ENCODE assay signal across 7 mouse cellular contexts in the genomic region with DNA sequence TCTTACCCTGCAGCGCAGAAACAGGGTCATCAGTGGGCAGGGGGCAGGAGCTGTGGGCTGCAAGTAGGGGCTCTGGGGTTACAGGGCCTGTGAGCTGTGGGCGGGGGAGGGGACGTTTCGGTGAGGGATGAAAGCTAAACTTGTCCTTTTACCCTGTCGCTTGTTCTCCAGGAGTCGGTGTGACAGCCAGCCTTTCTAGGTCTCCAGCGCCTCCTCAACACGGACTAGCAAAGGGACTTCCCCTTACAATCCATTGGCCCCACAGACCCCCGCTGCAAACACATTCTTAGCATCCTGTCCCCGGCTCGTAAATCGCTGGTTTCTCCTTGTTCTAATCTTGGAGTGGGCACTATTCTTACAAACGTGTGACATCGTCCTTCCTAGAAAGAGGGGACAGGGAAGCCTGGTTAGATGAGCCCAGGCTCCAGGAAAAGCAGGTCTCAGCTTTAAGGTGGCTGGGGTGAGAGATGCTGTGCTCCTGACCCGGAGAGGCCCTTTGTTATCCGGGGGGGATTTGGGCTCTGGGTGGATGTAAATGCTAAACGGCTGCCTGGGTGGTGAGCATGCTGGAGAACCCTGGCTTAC. TPM values are rescaled to one million over a fixed set of nuclear protein-coding genes. Genes with fewer than 3 reads are reported as not detected.
DNase-seq lines count a peak whose midpoint lies in the region; ATAC-seq and TF ChIP-seq lines count a peak whose summit lies in the region.

No protein-coding gene starts in this region.

- no peaks in the 10 kb centered on the region for H3K36me3 ChIP-seq in forebrain, postnatal 0 days (ENCODE audit: insufficient read depth)
- no peaks in the 10 kb centered on the region for H3K36me3 ChIP-seq in kidney, postnatal 0 days (ENCODE audit: insufficient read depth, low read length)
- no peaks in the 10 kb centered on the region for H3K36me3 ChIP-seq in midbrain, embryonic 14.5 days (ENCODE audit: control insufficient read depth, insufficient read depth, low read length)

- TF ChIP-seq CTCF in forebrain, postnatal 0 days (IDR thresholded peaks at IDR 0.05; ENCODE audit: low read depth), result no peak
- no peak for TF ChIP-seq CTCF in kidney, postnatal 0 days (IDR thresholded peaks at IDR 0.05; ENCODE audit: low read depth)

- peak overlapping the region; percentile 41 for H3K4me2 ChIP-seq in forebrain, postnatal 0 days (ENCODE audit: low read depth)
- H3K4me2 ChIP-seq in kidney, postnatal 0 days (ENCODE audit: low read length), result peak overlapping the region; percentile 41
- H3K4me2 ChIP-seq in midbrain, embryonic 14.5 days (ENCODE audit: low read length), result peak overlapping the region; percentile 34

- DNase-seq in ovary, postnatal 36 days (ENCODE audit: low spot score), result peak; percentile 36
- DNase-seq in ovary, adult 18-20 months (ENCODE audit: low spot score), result no peak
- peak; percentile 65 to 71 for DNase-seq in cerebellum, postnatal 25 days
- DNase-seq in forebrain, postnatal 0 days, result peak; percentile 26
- peak; percentile 79 for DNase-seq in kidney, postnatal 0 days (ENCODE audit: low spot score)
- DNase-seq in midbrain, embryonic 14.5 days, result peak; percentile 35
- DNase-seq in natural killer cell, adult 2 months (ENCODE audit: low spot score in 2 of 2), result no peak

- H3K9me3 ChIP-seq in forebrain, postnatal 0 days (ENCODE audit: low read length), result no peaks in the 10 kb centered on the region
- no peaks in the 10 kb centered on the region for H3K9me3 ChIP-seq in kidney, postnatal 0 days (replicated peaks; ENCODE audit: low read length)
- H3K9me3 ChIP-seq in midbrain, embryonic 14.5 days (ENCODE audit: control insufficient read depth, low read length), result no peaks in the 10 kb centered on the region

- peaks cover 31% of the 10 kb centered on the region for H3K4me1 ChIP-seq in forebrain, postnatal 0 days (ENCODE audit: insufficient read depth)
- H3K4me1 ChIP-seq in kidney, postnatal 0 days (replicated peaks; ENCODE audit: insufficient read depth, low read length), result peaks cover 62% of the 10 kb centered on the region
- peaks cover 42% of the 10 kb centered on the region for H3K4me1 ChIP-seq in midbrain, embryonic 14.5 days (ENCODE audit: control insufficient read depth, insufficient read depth, low read length)

- no peaks in the 10 kb centered on the region for H3K27me3 ChIP-seq in forebrain, postnatal 0 days (ENCODE audit: insufficient read depth, low read length)
- H3K27me3 ChIP-seq in kidney, postnatal 0 days (ENCODE audit: insufficient read depth, low read length), result no peaks in the 10 kb centered on the region
- H3K27me3 ChIP-seq in midbrain, embryonic 14.5 days (ENCODE audit: control insufficient read depth, insufficient read depth, low read length), result no peaks in the 10 kb centered on the region

- H3K4me3 ChIP-seq in forebrain, postnatal 0 days (ENCODE audit: low read depth, low read length), result no peak overlapping the region
- 0 out of 2 replicates have a peak overlapping the region, but pooled peaks have one; percentile 4 for H3K4me3 ChIP-seq in kidney, postnatal 0 days (replicated peaks; ENCODE audit: low read depth, low read length)
- H3K4me3 ChIP-seq in midbrain, embryonic 14.5 days (replicated peaks; ENCODE audit: low read depth, low read length), result no peak overlapping the region

- 7% methylated on average over 17 of the region's 17 CpGs for WGBS in forebrain, postnatal 0 days
- WGBS in kidney, postnatal 0 days, result 8% methylated on average over 17 of the region's 17 CpGs
- 1% methylated on average over 17 of the region's 17 CpGs for WGBS in midbrain, embryonic 14.5 days

- peak overlapping the region; percentile 41 for H3K9ac ChIP-seq in forebrain, postnatal 0 days
- peak overlapping the region; percentile 31; the same call in 1 of the 2 replicates for H3K9ac ChIP-seq in kidney, postnatal 0 days (ENCODE audit: low read depth, low read length)
- no peak overlapping the region for H3K9ac ChIP-seq in midbrain, embryonic 14.5 days (replicated peaks; ENCODE audit: low read length)

- peak overlapping the region; percentile 87 for H3K27ac ChIP-seq in forebrain, postnatal 0 days (ENCODE audit: low read depth, low read length)
- peak overlapping the region; percentile 99 for H3K27ac ChIP-seq in kidney, postnatal 0 days
- peak overlapping the region; percentile 65 for H3K27ac ChIP-seq in midbrain, embryonic 14.5 days (replicated peaks; ENCODE audit: low read depth, low read length)

- no peak for ATAC-seq in forebrain, postnatal 0 days
- ATAC-seq in kidney, postnatal 0 days (replicated peaks; ENCODE audit: low FRiP score, low read depth), result no peak; the same call in 1 of the 2 replicates
- ATAC-seq in midbrain, embryonic 14.5 days (ENCODE audit: low FRiP score, low TSS enrichment), result no peak

RNA-seq across cellular contexts. Expression of a gene that starts 7.6 kb away (rescaled TPM):
- total RNA-seq in forebrain, postnatal 0 days (2014; rRNA removed), result 4.5 and 6.7 TPM in 2 replicates
- 10.8 and 11.4 TPM in 2 replicates for polyA plus RNA-seq in forebrain, postnatal 0 days (2015; fragmentation: Nextera tagmentation; extraction: Ambion mirVana)
- polyA plus RNA-seq in kidney, postnatal 0 days (2015; fragmentation: Nextera tagmentation; extraction: Ambion mirVana), result 3.1 and 3.5 TPM in 2 replicates
- 3.0 TPM in 2 replicates for polyA plus RNA-seq in midbrain, embryonic 14.5 days (2014; fragmentation: Nextera tagmentation; extraction: Ambion mirVana)

RNA-seq across cellular contexts. Expression of a gene that starts 12.6 kb away (rescaled TPM):
- 87.2 and 94.6 TPM in 2 replicates for total RNA-seq in forebrain, postnatal 0 days (2014; rRNA removed)
- 16.3 and 24.1 TPM in 2 replicates for polyA plus RNA-seq in forebrain, postnatal 0 days (2015; fragmentation: Nextera tagmentation; extraction: Ambion mirVana)
- 17.8 and 19.3 TPM in 2 replicates for polyA plus RNA-seq in kidney, postnatal 0 days (2015; fragmentation: Nextera tagmentation; extraction: Ambion mirVana)
- polyA plus RNA-seq in midbrain, embryonic 14.5 days (2014; fragmentation: Nextera tagmentation; extraction: Ambion mirVana), result 25.0 and 35.9 TPM in 2 replicates

RNA-seq across cellular contexts. Expression of a gene that starts 22.0 kb away (rescaled TPM):
- 22.5 and 27.2 TPM in 2 replicates for total RNA-seq in forebrain, postnatal 0 days (2014; rRNA removed)
- 29.5 and 37.4 TPM in 2 replicates for polyA plus RNA-seq in forebrain, postnatal 0 days (2015; fragmentation: Nextera tagmentation; extraction: Ambion mirVana)
- polyA plus RNA-seq in kidney, postnatal 0 days (2015; fragmentation: Nextera tagmentation; extraction: Ambion mirVana), result 24.6 and 25.7 TPM in 2 replicates
- 46.6 and 57.3 TPM in 2 replicates for polyA plus RNA-seq in midbrain, embryonic 14.5 days (2014; fragmentation: Nextera tagmentation; extraction: Ambion mirVana)

RNA-seq across cellular contexts. Expression of a gene that starts 42.3 kb away (rescaled TPM):
- total RNA-seq in forebrain, postnatal 0 days (2014; rRNA removed), result 1,003 and 1,159 TPM in 2 replicates
- polyA plus RNA-seq in forebrain, postnatal 0 days (2015; fragmentation: Nextera tagmentation; extraction: Ambion mirVana), result 223 and 233 TPM in 2 replicates
- 26.1 TPM in 2 replicates for polyA plus RNA-seq in kidney, postnatal 0 days (2015; fragmentation: Nextera tagmentation; extraction: Ambion mirVana)
- 175 and 194 TPM in 2 replicates for polyA plus RNA-seq in midbrain, embryonic 14.5 days (2014; fragmentation: Nextera tagmentation; extraction: Ambion mirVana)

RNA-seq across cellular contexts. Expression of a gene that starts 53.5 kb away (rescaled TPM):
- total RNA-seq in forebrain, postnatal 0 days (2014; rRNA removed), result 54.0 and 66.5 TPM in 2 replicates
- 46.4 and 49.3 TPM in 2 replicates for polyA plus RNA-seq in forebrain, postnatal 0 days (2015; fragmentation: Nextera tagmentation; extraction: Ambion mirVana)
- 38.3 and 41.2 TPM in 2 replicates for polyA plus RNA-seq in kidney, postnatal 0 days (2015; fragmentation: Nextera tagmentation; extraction: Ambion mirVana)
- polyA plus RNA-seq in midbrain, embryonic 14.5 days (2014; fragmentation: Nextera tagmentation; extraction: Ambion mirVana), result 65.7 and 81.1 TPM in 2 replicates

Comparison
In these comparisons a context has a peak if more than half of its experiments do, and no peak if none do; other contexts are left out.
1. DNase-seq: peak in ovary, postnatal 36 days (single experiment), cerebellum, postnatal 25 days (2 of 2), forebrain, postnatal 0 days (single experiment), kidney, postnatal 0 days (single experiment) and midbrain, embryonic 14.5 days (single experiment); none in ovary, adult 18-20 months (single experiment) and natural killer cell, adult 2 months (0 of 2).
2. Peak in every context shown above with its lines, with median percentiles within 50 percentile points of each other: H3K27ac ChIP-seq and H3K4me2 ChIP-seq.